Mouse (Mus musculus) MEL (cell line): ENCODE measurements around the gene Myh2.

Experiments used
- GATA1 ChIP-seq: IDR thresholded peaks from 2 replicates; pipeline ENCODE4 v1.6.1; 2011; ENCODE audit warnings: low read depth, low read length, improper control_type of control experiment
- POLR2A ChIP-seq, 2 experiments: IDR thresholded peaks; 2 replicates each; pipeline ENCODE4 v1.6.1; 2011 to 2012; ENCODE audit warnings: low read length in 2 of 2, mild to moderate bottlenecking in 2 of 2, control low read depth in 1 of 2, improper control_type of control experiment in 1 of 2, low read depth in 1 of 2, moderate library complexity in 1 of 2; ENCODE audit not compliant: control insufficient read depth in 1 of 2, insufficient read depth in 1 of 2, poor library complexity in 1 of 2

DNA sequence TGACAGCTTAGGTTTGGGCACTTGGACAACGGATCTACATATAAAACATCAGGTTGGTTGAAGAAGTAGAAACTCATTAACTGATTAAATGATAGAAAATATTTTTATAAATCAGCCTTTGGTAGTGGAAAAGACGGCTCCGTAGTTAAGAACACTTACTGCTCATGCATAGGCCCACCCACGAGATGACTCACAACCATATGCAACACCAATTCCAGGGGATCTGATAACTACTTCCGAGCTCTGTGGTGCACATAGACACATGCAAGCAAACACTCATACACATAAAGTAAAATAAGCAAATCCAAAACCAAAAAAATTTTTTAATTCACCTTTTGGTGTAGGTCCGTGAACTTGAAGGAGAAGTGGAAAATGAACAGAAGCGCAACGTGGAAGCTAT is 51.0 kb downstream of the Myh2 start:
- no peak for TF ChIP-seq GATA1
- no peak for TF ChIP-seq POLR2A (IDR thresholded peaks at IDR 0.05; ENCODE audit: control insufficient read depth in 1 of 2, insufficient read depth in 1 of 2, low read depth in 1 of 2, low read length in 2 of 2, poor library complexity in 1 of 2)
